Mouse (Mus musculus): Measurements from ENCODE around the gene Yif1b. TPM values are rescaled to one million over a fixed set of nuclear protein-coding genes. Genes with fewer than 3 reads are reported as not detected.
"Not testable (repeated sequence)": the region's sequence is repeated elsewhere in the genome, so short reads cannot be mapped to it uniquely, and the experiment has no call there.

Yif1b gene
- total RNA-seq, 1 experiment, result 201 TPM

DNA sequence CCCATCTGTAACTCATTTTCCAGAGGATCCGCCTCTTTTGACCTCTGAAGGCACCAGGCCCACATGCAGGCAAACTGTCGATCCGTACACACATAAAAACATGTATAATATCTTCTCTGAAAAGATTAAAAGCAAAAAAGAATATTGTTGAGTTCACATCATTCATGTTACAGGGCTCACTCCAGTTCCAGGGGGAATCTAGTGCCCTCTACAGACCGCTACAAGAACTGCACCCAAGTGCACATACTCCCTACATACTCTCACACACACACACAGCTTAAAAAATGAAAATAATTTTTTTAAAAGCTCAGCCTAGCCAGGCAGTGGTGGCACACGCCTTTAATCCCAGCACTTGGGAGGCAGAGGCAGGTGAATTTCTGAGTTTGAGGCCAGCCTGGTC, 3.5 kb upstream of the Yif1b start:
- H3K4me1 ChIP-seq (ENCODE audit: control insufficient read depth in 2 of 2, insufficient read depth in 2 of 2, low read length in 2 of 2, poor library complexity in 1 of 2), result peaks cover 3 to 4% of the 10 kb centered on the region in 2 experiments; a peak in 2 of 4 replicates
- no peak overlapping the region for H3K4me3 ChIP-seq (ENCODE audit: insufficient read depth in 1 of 2, low read depth in 1 of 2, low read length in 2 of 2, poor library complexity in 1 of 2, severe bottlenecking in 1 of 2)
- no peak overlapping the region for H3K27ac ChIP-seq (ENCODE audit: insufficient read depth, low read depth, low read length, poor library complexity, severe bottlenecking)
- no peak for TF ChIP-seq ZNF384 (IDR thresholded peaks at IDR 0.05; ENCODE audit: low read depth, low read length)
- TF ChIP-seq ZC3H11A (IDR thresholded peaks at IDR 0.05; ENCODE audit: borderline replicate concordance, low read depth, low read length), result peak; percentile 25; the same call in 1 of the 2 replicates
- H3K9ac ChIP-seq (ENCODE audit: insufficient read depth, low read depth, low read length, poor library complexity, severe bottlenecking), result no peak overlapping the region
- H3K36me3 ChIP-seq (ENCODE audit: control insufficient read depth, insufficient read depth, low read length, poor library complexity, severe bottlenecking), result no peaks in the 10 kb centered on the region
- in situ Hi-C loops (cut with MboI; ENCODE audit: low sequenced_read_pairs in 2 of 2, unreplicated experiment in 2 of 2), result no loop called here
- DNase-seq (ENCODE audit: low read depth, low spot score), result peak; percentile 40
- no peaks in the 10 kb centered on the region for H3K9me3 ChIP-seq (ENCODE audit: control insufficient read depth, insufficient read depth, low read depth, low read length)

DNA sequence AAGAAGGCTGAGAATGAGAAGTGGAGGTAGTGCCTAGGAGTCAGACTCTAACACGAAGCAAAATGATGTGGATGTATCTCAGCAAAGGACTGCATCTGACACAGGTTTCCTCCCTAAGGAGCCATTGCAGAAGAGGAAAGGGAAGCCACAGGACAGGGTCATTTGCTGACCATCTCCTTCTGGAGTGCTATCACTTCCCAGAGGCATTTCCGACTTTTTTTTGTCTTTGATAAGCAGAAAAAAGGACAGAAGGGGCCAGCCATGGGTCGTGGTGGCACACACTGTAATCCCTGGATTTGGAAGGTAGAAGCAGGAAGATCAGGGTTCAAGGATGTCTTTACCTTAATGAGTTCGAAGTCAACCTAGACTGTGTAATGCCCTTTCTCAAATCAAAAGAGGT, 1.5 kb upstream of the Yif1b start:
- H3K4me3 ChIP-seq (ENCODE audit: insufficient read depth in 1 of 2, low read depth in 1 of 2, low read length in 2 of 2, poor library complexity in 1 of 2, severe bottlenecking in 1 of 2), result no peak overlapping the region
- H3K9me3 ChIP-seq (ENCODE audit: control insufficient read depth, insufficient read depth, low read depth, low read length), result no peaks in the 10 kb centered on the region
- no peak overlapping the region for H3K27ac ChIP-seq (ENCODE audit: insufficient read depth, low read depth, low read length, poor library complexity, severe bottlenecking)
- H3K9ac ChIP-seq (ENCODE audit: insufficient read depth, low read depth, low read length, poor library complexity, severe bottlenecking), result no peak overlapping the region
- peaks cover 3 to 4% of the 10 kb centered on the region in 2 experiments; a peak in 2 of 4 replicates for H3K4me1 ChIP-seq (ENCODE audit: control insufficient read depth in 2 of 2, insufficient read depth in 2 of 2, low read length in 2 of 2, poor library complexity in 1 of 2)
- in situ Hi-C loops (cut with MboI; ENCODE audit: low sequenced_read_pairs in 2 of 2, unreplicated experiment in 2 of 2), result no loop called here
- DNase-seq (ENCODE audit: low read depth, low spot score), result no peak
- peaks cover 3% of the 10 kb centered on the region; the same call in 1 of the 2 replicates for H3K36me3 ChIP-seq (ENCODE audit: control insufficient read depth, insufficient read depth, low read length, poor library complexity, severe bottlenecking)
- no peak for TF ChIP-seq ZC3H11A (IDR thresholded peaks at IDR 0.05; ENCODE audit: borderline replicate concordance, low read depth, low read length)
- TF ChIP-seq MAFK (IDR thresholded peaks at IDR 0.05; ENCODE audit: insufficient read depth, low read depth, low read length), result no peak
- TF ChIP-seq HCFC1 (IDR thresholded peaks at IDR 0.05; ENCODE audit: borderline replicate concordance, insufficient read depth, low read length), result no peak
- no peak for TF ChIP-seq ZNF384 (IDR thresholded peaks at IDR 0.05; ENCODE audit: low read depth, low read length)
- TF ChIP-seq CHD2 (IDR thresholded peaks at IDR 0.05; ENCODE audit: low read depth, low read length), result no peak

DNA sequence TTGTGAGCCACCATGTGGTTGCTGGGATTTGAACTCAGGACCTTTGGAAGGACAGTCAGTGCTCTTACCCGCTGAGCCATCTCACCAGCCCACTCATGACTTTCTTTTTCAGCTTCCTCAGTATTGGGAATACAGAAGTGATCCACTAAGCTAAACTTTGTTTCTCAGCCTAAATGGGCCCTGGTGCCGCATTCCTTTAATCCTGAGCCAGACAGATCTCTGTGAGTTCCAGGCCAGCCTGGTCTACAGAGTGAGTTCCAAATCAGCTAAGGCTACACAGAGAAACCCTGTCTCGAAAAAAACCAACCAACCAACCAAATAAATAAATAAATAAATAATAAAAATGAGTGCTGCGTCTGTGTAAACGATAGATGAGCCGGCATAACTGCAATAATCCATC, 533 bp upstream of the Yif1b start:
- H3K9me3 ChIP-seq (ENCODE audit: control insufficient read depth, insufficient read depth, low read depth, low read length); DNase-seq (ENCODE audit: low read depth, low spot score); H3K36me3 ChIP-seq (ENCODE audit: control insufficient read depth, insufficient read depth, low read length, poor library complexity, severe bottlenecking); in situ Hi-C loops (cut with MboI; ENCODE audit: low sequenced_read_pairs in 2 of 2, unreplicated experiment in 2 of 2); H3K27ac ChIP-seq (ENCODE audit: insufficient read depth, low read depth, low read length, poor library complexity, severe bottlenecking); H3K4me1 ChIP-seq (ENCODE audit: control insufficient read depth in 2 of 2, insufficient read depth in 2 of 2, low read length in 2 of 2, poor library complexity in 1 of 2): not testable (repeated sequence)
- Histone ChIP-seq H3K9ac (ENCODE audit: insufficient read depth, low read depth, low read length, poor library complexity, severe bottlenecking) (peak overlapping the region; percentile 60; the same call in 1 of the 2 replicates), H3K4me3 (ENCODE audit: insufficient read depth in 1 of 2, low read depth in 1 of 2, low read length in 2 of 2, poor library complexity in 1 of 2, severe bottlenecking in 1 of 2) (peak overlapping the region; percentile 25 to 66; a peak in 3 of 4 replicates)

- Histone ChIP-seq H3K9me3 (ENCODE audit: control insufficient read depth, insufficient read depth, low read depth, low read length) (no peaks in the 10 kb centered on the region), H3K27ac (ENCODE audit: insufficient read depth, low read depth, low read length, poor library complexity, severe bottlenecking) (no peak overlapping the region), H3K4me3 (ENCODE audit: insufficient read depth in 1 of 2, low read depth in 1 of 2, low read length in 2 of 2, poor library complexity in 1 of 2, severe bottlenecking in 1 of 2) (no peak overlapping the region), H3K36me3 (ENCODE audit: control insufficient read depth, insufficient read depth, low read length, poor library complexity, severe bottlenecking) (peaks cover 29% of the 10 kb centered on the region; the same call in 1 of the 2 replicates), H3K9ac (ENCODE audit: insufficient read depth, low read depth, low read length, poor library complexity, severe bottlenecking) (no peak overlapping the region), H3K4me1 (ENCODE audit: control insufficient read depth in 2 of 2, insufficient read depth in 2 of 2, low read length in 2 of 2, poor library complexity in 1 of 2) (peaks cover 0 to 17% of the 10 kb centered on the region in 2 experiments; a peak in 1 of 4 replicates)
- peak; percentile 46 for DNase-seq (ENCODE audit: low read depth, low spot score)
- TF ChIP-seq ZNF384 (IDR thresholded peaks at IDR 0.05; ENCODE audit: low read depth, low read length), result no peak
- no peak for TF ChIP-seq CHD2 (IDR thresholded peaks at IDR 0.05; ENCODE audit: low read depth, low read length)
- TF ChIP-seq HCFC1 (IDR thresholded peaks at IDR 0.05; ENCODE audit: borderline replicate concordance, insufficient read depth, low read length), result no peak
- TF ChIP-seq ZC3H11A (IDR thresholded peaks at IDR 0.05; ENCODE audit: borderline replicate concordance, low read depth, low read length), result 0 out of 2 replicates have a peak, but pooled peaks have one; percentile 13
- in situ Hi-C loops (cut with MboI; ENCODE audit: low sequenced_read_pairs in 2 of 2, unreplicated experiment in 2 of 2), result no loop called here
Observed at GRCm38 (mm10) chr7:29244732-29245416, 6.7 kb downstream of the Yif1b start.

DNA sequence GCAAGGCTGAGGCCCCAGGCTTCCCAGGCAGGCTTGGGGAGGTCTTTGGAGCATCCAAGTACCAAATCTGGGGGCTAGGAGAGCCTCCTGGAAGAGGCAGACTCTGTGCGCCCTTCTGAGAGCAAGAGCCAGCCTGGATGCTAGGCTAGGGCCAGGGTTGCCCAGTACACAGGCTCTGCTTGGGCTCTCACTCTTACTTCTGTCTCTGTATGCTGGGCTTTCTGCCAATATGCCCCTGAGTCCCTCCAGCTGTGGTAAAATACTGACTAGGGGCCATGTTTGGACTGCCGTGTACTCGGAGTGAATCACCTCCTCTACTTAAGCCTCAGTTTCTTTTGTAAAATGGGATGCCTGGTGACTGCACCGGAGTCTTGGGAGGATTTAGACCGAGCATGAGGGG, 7.9 kb downstream of the Yif1b start:
- H3K36me3 ChIP-seq (ENCODE audit: control insufficient read depth, insufficient read depth, low read length, poor library complexity, severe bottlenecking), result peaks cover 29% of the 10 kb centered on the region; the same call in 1 of the 2 replicates
- in situ Hi-C loops (cut with MboI; ENCODE audit: low sequenced_read_pairs in 2 of 2, unreplicated experiment in 2 of 2), result no loop called here
- H3K4me3 ChIP-seq (ENCODE audit: insufficient read depth in 1 of 2, low read depth in 1 of 2, low read length in 2 of 2, poor library complexity in 1 of 2, severe bottlenecking in 1 of 2), result no peak overlapping the region
- peaks cover 0 to 17% of the 10 kb centered on the region in 2 experiments; a peak in 1 of 4 replicates for H3K4me1 ChIP-seq (ENCODE audit: control insufficient read depth in 2 of 2, insufficient read depth in 2 of 2, low read length in 2 of 2, poor library complexity in 1 of 2)
- H3K9ac ChIP-seq (ENCODE audit: insufficient read depth, low read depth, low read length, poor library complexity, severe bottlenecking), result no peak overlapping the region
- TF ChIP-seq HCFC1 (IDR thresholded peaks at IDR 0.05; ENCODE audit: borderline replicate concordance, insufficient read depth, low read length), result no peak
- TF ChIP-seq CHD2 (IDR thresholded peaks at IDR 0.05; ENCODE audit: low read depth, low read length), result no peak
- no peak for TF ChIP-seq ZNF384 (IDR thresholded peaks at IDR 0.05; ENCODE audit: low read depth, low read length)
- TF ChIP-seq ZC3H11A (IDR thresholded peaks at IDR 0.05; ENCODE audit: borderline replicate concordance, low read depth, low read length), result no peak
- no peaks in the 10 kb centered on the region for H3K9me3 ChIP-seq (ENCODE audit: control insufficient read depth, insufficient read depth, low read depth, low read length)
- H3K27ac ChIP-seq (ENCODE audit: insufficient read depth, low read depth, low read length, poor library complexity, severe bottlenecking), result no peak overlapping the region
- no peak for DNase-seq (ENCODE audit: low read depth, low spot score)

Measured in ES-E14 (cell line).